Mouse (Mus musculus) ovary, adult 10 weeks (tissue): ENCODE measurements around the gene Tfe3. TPM values are rescaled to one million over a fixed set of nuclear protein-coding genes. Genes with fewer than 3 reads are reported as not detected.

Source experiments
- polyA plus RNA-seq: library from polyadenylated mRNA; stranded (reverse); fragments of 350-450 nt; fragmentation: Illumina TruSeq; extraction: RNeasy Lipid Tissue Mini Kit (QIAGEN cat#74804); gene quantifications from one replicate; pipeline ENCODE4 v1.2.3, GENCODE M21; 2014

Gene Tfe3
- 9.8 TPM for polyA plus RNA-seq

GRCm38 (mm10) chrX:7762137-7762920 is at the start of gene Tfe3:
Tfe3 (plus strand) TSS chrX:7762560.

DNA sequence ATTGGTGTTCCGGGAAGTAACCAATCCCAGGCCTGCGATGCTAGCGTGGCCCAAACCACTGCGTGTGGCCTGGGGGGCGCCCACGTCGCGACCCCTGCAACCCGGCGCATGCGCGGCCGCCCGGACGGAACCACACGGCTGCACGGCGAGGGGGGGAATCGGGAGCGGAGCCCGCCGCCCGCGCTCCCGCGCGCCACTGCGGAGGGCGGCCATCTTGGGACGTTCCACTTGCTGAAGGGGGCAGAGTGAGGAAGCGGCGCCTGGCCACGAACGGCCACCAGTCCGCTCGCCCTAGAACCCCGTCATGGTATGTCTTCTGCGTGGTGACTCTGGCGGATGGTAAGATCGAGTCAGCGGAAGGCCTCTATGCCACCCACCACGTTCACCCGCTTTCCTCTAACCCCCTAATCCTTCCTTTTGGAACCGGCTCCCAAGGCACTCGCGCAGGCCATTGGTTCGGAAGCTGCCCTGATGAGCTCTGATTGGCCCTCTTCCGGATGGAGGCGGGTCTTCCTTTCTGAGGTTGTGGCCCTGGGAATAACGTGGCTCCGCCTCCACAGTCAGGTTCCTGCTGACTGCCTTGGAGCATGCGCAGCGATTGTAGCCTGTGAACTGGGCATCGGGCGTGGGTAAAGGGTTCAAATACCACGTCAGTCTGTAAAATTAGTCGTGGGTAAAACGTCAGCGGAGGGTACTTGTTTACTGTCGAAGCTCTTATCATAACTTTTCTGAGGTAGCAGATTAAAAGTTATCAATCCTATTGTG is 48.0 kb upstream of the Tfe3 start, which contains the start of gene Wdr45:
Gene Wdr45 (plus strand): TSS at position 199 of the 765 bp plus-strand sequence.

DNA sequence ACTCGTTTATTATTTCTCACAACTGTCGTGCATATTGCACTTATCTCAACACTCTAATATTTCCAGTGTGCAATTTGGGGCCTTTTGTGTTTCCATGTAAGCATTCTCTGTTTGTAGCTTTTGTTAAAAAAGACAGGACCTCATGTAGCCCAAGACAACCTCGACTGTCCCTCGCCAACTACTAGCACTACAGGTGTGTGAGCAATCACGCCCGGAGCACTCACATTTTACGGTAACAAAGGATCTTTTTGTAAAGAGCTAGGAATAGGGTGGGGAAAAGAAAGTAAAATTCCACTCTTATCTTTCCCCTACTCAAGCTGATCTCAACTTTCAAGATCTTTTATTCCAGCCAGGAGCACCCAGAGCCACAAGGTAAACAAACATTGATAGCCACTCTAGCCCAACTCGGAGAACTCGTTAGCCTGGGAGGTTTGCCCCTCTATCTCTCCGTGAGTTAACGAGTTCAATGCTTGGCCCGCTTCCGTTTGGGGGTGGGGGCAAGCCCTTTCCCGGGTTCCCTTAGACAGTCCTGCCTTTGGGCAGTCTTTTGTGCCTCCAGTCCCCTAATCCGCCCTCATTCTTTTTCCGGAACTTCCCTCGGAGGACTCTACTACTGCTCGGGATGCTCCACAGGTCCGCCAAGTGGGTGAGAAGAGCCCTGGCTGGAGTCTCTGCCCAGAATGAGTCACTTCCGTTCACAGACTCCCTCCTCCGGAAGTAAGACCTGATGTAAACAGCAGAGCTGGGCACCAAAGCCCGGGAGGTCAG is 40.7 kb upstream of the Tfe3 start, which contains the start of gene Gm45208:
Gene Gm45208 (plus strand): TSS at position 732 of the 768 bp plus-strand sequence.

GRCm38 (mm10) chrX:7728215-7728921 is 34.0 kb upstream of the Tfe3 start, which contains the start of gene Praf2:
Praf2 (plus strand) TSS chrX:7728439.

DNA sequence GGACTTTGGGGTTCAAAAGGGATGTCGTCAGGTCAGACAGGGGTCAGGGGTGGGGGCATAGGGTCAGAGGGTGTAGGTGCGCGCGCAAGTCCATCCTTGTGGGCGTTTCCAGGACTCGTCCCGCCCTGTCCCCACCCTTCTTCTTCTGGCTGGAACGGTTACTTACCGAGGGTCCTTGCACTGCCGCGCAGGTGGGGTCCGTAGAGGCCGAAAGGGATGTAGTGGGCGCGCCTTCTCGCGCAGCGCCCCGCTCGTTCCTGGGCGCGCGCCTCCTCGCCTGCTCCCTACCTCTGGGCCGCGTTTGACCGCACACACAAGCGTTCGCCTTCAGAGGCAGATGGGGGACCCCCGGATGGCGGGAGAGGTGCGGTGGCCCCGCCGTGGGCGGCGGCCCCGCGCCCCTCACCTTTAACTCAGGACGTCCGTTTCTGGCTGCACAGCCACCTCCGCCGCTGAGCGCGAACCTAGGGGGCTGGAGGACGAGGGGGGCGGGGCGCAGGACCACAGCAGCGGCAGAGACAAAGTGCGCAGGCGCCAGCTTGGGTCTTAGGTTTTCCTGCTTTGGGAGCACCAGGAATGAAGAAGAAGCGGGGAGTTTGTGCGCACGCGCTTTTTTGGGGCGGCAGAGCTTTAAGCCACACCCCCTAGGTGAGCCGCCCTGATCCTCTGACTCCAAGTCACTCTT is 11.8 kb upstream of the Tfe3 start, which contains the start of gene Ccdc120:
Gene Ccdc120 (minus strand): TSS at position 474 of the 685 bp plus-strand sequence.

GRCm38 (mm10) chrX:7789542-7790136 is 27.3 kb downstream of the Tfe3 start, which contains the start of gene Gripap1:
Gripap1 (plus strand) TSS chrX:7789765.

GRCm38 (mm10) chrX:7821865-7822779 is 59.8 kb downstream of the Tfe3 start, which contains the start of gene Kcnd1:
Kcnd1 (plus strand) TSS chrX:7822289.

Other genes with a start within 250 kb of the Tfe3 start
- gene Foxp3, start 188.9 kb upstream of the Tfe3 start, polyA plus RNA-seq: not detected
- gene Ppp1r3f, start 188.3 kb upstream of the Tfe3 start, polyA plus RNA-seq: 0.94 TPM
- 1.4 TPM for gene Ccdc22, start 157.0 kb upstream of the Tfe3 start, polyA plus RNA-seq
- not detected for gene Cacna1f, start 155.5 kb upstream of the Tfe3 start, polyA plus RNA-seq
- 1.1 TPM for gene Syp, start 124.1 kb upstream of the Tfe3 start, polyA plus RNA-seq
- 5.1 TPM for gene Prickle3, start 105.3 kb upstream of the Tfe3 start, polyA plus RNA-seq
- gene Plp2, start 91.2 kb upstream of the Tfe3 start, polyA plus RNA-seq: 62.5 TPM
- gene Magix, start 81.3 kb upstream of the Tfe3 start, polyA plus RNA-seq: 0.43 TPM
- gene Gpkow, start 65.4 kb upstream of the Tfe3 start, polyA plus RNA-seq: 77.7 TPM
- gene Wdr45, start 48.2 kb upstream of the Tfe3 start, polyA plus RNA-seq: 4.6 TPM
- gene Gm45208, start 40.3 kb upstream of the Tfe3 start, polyA plus RNA-seq: not detected
- gene Praf2, start 34.1 kb upstream of the Tfe3 start, polyA plus RNA-seq: 17.5 TPM
- 1.6 TPM for gene Ccdc120, start 11.7 kb upstream of the Tfe3 start, polyA plus RNA-seq
- gene Gripap1, start 27.2 kb downstream of the Tfe3 start, polyA plus RNA-seq: 12.8 TPM
- 0.74 TPM for gene Kcnd1, start 59.7 kb downstream of the Tfe3 start, polyA plus RNA-seq
- 41.7 TPM for gene Otud5, start 78.8 kb downstream of the Tfe3 start, polyA plus RNA-seq
- 5.0 TPM for gene Pim2, start 115.7 kb downstream of the Tfe3 start, polyA plus RNA-seq
- 3.1 TPM for gene Slc35a2, start 121.5 kb downstream of the Tfe3 start, polyA plus RNA-seq
- gene Pqbp1, start 136.7 kb downstream of the Tfe3 start, polyA plus RNA-seq: 18.8 TPM
- gene Timm17b, start 136.8 kb downstream of the Tfe3 start, polyA plus RNA-seq: 3.8 TPM
- gene Gm10491, start 145.3 kb downstream of the Tfe3 start, polyA plus RNA-seq: not detected
- gene Gm10490, start 147.0 kb downstream of the Tfe3 start, polyA plus RNA-seq: not detected
- gene Pcsk1n, start 157.3 kb downstream of the Tfe3 start, polyA plus RNA-seq: not detected
- not detected for gene Eras, start 166.0 kb downstream of the Tfe3 start, polyA plus RNA-seq
- 3.9 TPM for gene Hdac6, start 185.3 kb downstream of the Tfe3 start, polyA plus RNA-seq
- gene Gata1, start 215.5 kb downstream of the Tfe3 start, polyA plus RNA-seq: 2.5 TPM